Mouse (Mus musculus) lung, postnatal 0 days (tissue): Measurements from ENCODE around the gene Kcnh1.

Experiments
- CTCF ChIP-seq: IDR thresholded peaks from 2 replicates; pipeline ENCODE4 v1.5.1; 2016; ENCODE audit warnings: antibody characterized with exemption, mild to moderate bottlenecking
- EP300 ChIP-seq: IDR thresholded peaks from 2 replicates; pipeline ENCODE4 v1.6.1; 2016; ENCODE audit warnings: antibody characterized with exemption, mild to moderate bottlenecking, control low read depth

DNA sequence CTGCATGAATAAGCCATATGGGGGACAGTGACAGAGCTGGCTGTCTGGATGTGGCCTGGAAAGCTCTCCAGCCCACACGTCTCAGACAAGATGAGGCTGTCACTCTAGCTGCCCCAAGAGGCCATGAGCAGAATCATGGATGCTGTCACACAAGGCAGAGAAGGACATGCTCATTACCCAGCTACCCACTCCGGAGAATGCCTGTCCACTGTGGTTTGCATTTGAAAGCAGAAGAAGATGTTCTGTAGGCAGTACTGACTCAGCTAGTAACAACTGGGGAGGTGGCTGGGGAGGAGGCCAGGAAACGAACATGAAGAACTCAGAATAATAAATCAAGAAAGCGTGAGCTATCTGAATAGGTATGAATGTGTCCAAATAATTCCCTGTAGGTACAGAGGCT lies 364.9 kb downstream of the Kcnh1 start:
- TF ChIP-seq CTCF (no peak), EP300 (no peak)
